9 mouse cellular contexts compared by ENCODE assay signal in the genomic region with DNA sequence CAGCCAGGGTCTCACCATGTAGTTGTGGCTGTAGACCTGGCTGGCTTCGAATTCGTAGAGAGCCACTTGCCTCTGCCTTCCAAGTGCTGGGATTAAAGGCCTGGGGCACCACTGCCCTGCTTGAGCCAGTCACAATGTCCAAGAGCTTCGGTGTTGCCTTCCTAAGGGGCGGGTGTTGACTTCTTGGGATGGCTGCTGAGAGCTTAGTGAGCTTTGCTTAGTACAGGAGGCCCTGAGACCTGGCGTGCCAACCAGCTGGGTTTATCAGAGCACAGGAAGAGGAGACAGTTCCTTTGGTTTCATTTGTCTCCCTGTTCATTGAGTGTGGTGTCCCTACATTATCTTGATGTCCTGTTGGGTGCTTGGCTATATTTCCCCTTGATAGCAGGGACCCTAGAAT. TPM values are rescaled to one million over a fixed set of nuclear protein-coding genes. Genes with fewer than 3 reads are reported as not detected.
DNase-seq lines count a peak whose midpoint lies in the region; ATAC-seq lines count a peak whose summit lies in the region.
"Had no signal": no experiment of that assay in that cellular context is flagged by ENCODE, and none has a peak within 500 bp of the region (broad histone marks: within the 10 kb centered on the region; RNA-seq: fewer than 3 reads in every experiment).

No protein-coding gene starts in this region.

- no peak for ATAC-seq in heart, embryonic 14.5 days (ENCODE audit: insufficient number of reproducible peaks, insufficient read depth, low FRiP score, low read depth)
- ATAC-seq in intestine, embryonic 14.5 days (replicated peaks; ENCODE audit: low FRiP score, low TSS enrichment, low read depth), result no peak
- no peak for ATAC-seq in midbrain, embryonic 12.5 days (ENCODE audit: low FRiP score, low read depth)

- H3K9ac ChIP-seq in heart, embryonic 14.5 days (ENCODE audit: low read length), result peak overlapping the region; percentile 98
- H3K9ac ChIP-seq in intestine, embryonic 14.5 days (ENCODE audit: low read length), result peak overlapping the region; percentile 86
- H3K9ac ChIP-seq in midbrain, embryonic 12.5 days (replicated peaks), result peak overlapping the region; percentile 92

- H3K4me1 ChIP-seq in heart, embryonic 14.5 days (ENCODE audit: control insufficient read depth in 2 of 2, insufficient read depth in 2 of 2, low read length in 2 of 2), result peaks cover 50 to 65% of the 10 kb centered on the region in 2 experiments
- H3K4me1 ChIP-seq in brown adipose tissue, adult 24 weeks (ENCODE audit: control insufficient read depth, insufficient read depth, insufficient read length, low read length), result peaks cover 13% of the 10 kb centered on the region
- peaks cover 61% of the 10 kb centered on the region for H3K4me1 ChIP-seq in intestine, embryonic 14.5 days (replicated peaks; ENCODE audit: control insufficient read depth, insufficient read depth, low read length)
- H3K4me1 ChIP-seq in midbrain, embryonic 12.5 days, result peaks cover 61% of the 10 kb centered on the region

- H3K4me3 ChIP-seq in heart, embryonic 14.5 days (ENCODE audit: control insufficient read depth in 1 of 2, insufficient read depth in 1 of 2, low read depth in 1 of 2, low read length in 2 of 2), result peak overlapping the region; percentile 81 to 85
- peak overlapping the region; percentile 71 for H3K4me3 ChIP-seq in brown adipose tissue, adult 24 weeks (ENCODE audit: insufficient read depth, low read depth, low read length)
- H3K4me3 ChIP-seq in intestine, embryonic 14.5 days (ENCODE audit: low read depth, low read length), result peak overlapping the region; percentile 76
- H3K4me3 ChIP-seq in midbrain, embryonic 12.5 days, result peak overlapping the region; percentile 77

- peak overlapping the region; percentile 88 for H3K4me2 ChIP-seq in heart, embryonic 14.5 days (ENCODE audit: low read length)
- peak overlapping the region; percentile 69 for H3K4me2 ChIP-seq in intestine, embryonic 14.5 days (ENCODE audit: low read length)
- peak overlapping the region; percentile 90 for H3K4me2 ChIP-seq in midbrain, embryonic 12.5 days (replicated peaks)

- H3K9me3 ChIP-seq in heart, embryonic 14.5 days (ENCODE audit: control insufficient read depth, low read length), result no peaks in the 10 kb centered on the region
- no peaks in the 10 kb centered on the region for H3K9me3 ChIP-seq in intestine, embryonic 14.5 days (ENCODE audit: control insufficient read depth, low read length)
- no peaks in the 10 kb centered on the region for H3K9me3 ChIP-seq in midbrain, embryonic 12.5 days

- DNase-seq in heart, adult 9 months (ENCODE audit: low spot score in 2 of 2), result no peak
- DNase-seq in intestine, embryonic 14.5 days (ENCODE audit: low spot score), result no peak
- no peak for DNase-seq in ovary, adult 18-20 months (ENCODE audit: low spot score)
- DNase-seq in left cerebral cortex, postnatal 10 days (ENCODE audit: extremely low spot score in 1 of 2, low spot score in 2 of 2), result no peak
- no peak for DNase-seq in cerebellum, postnatal 36 days
- DNase-seq: cerebellum, adult 11-12 months had no signal

- intact Hi-C loops in left cerebral cortex, postnatal 10 days (cut with DNase I), result loop anchor here (5.0 kb wide), 1 partner anchor 35 kb away; no protein-coding TSS in a partner anchor

- H3K27ac ChIP-seq in heart, embryonic 14.5 days (replicated peaks in 1 of 2; ENCODE audit: control insufficient read depth in 1 of 2, insufficient read depth in 1 of 2, low read depth in 2 of 2, low read length in 2 of 2), result peak overlapping the region; percentile 40 to 96
- H3K27ac ChIP-seq in brown adipose tissue, adult 24 weeks (replicated peaks; ENCODE audit: low read depth, low read length), result peak overlapping the region; percentile 48
- no peak overlapping the region for H3K27ac ChIP-seq in intestine, embryonic 14.5 days (ENCODE audit: low read depth)
- no peak overlapping the region for H3K27ac ChIP-seq in midbrain, embryonic 12.5 days (replicated peaks)

- peaks cover 12% of the 10 kb centered on the region; the same call in 1 of the 2 replicates for H3K36me3 ChIP-seq in heart, embryonic 14.5 days (ENCODE audit: control insufficient read depth, insufficient read depth, low read length)
- H3K36me3 ChIP-seq in intestine, embryonic 14.5 days (ENCODE audit: control insufficient read depth, insufficient read depth, low read length), result no peaks in the 10 kb centered on the region; the same call in 1 of the 2 replicates
- H3K36me3 ChIP-seq in midbrain, embryonic 12.5 days, result no peaks in the 10 kb centered on the region

- no peaks in the 10 kb centered on the region for H3K27me3 ChIP-seq in heart, embryonic 14.5 days (ENCODE audit: control insufficient read depth, insufficient read depth, low read length)
- no peaks in the 10 kb centered on the region for H3K27me3 ChIP-seq in intestine, embryonic 14.5 days (replicated peaks; ENCODE audit: control insufficient read depth, insufficient read depth, low read length)
- no peaks in the 10 kb centered on the region for H3K27me3 ChIP-seq in midbrain, embryonic 12.5 days

- 13% methylated on average over 5 of the region's 5 CpGs for WGBS in heart, embryonic 14.5 days
- 27% methylated on average over 5 of the region's 5 CpGs for WGBS in intestine, embryonic 14.5 days
- 27% methylated on average over 5 of the region's 5 CpGs for WGBS in midbrain, embryonic 12.5 days

RNA-seq across cellular contexts. Expression of a gene that starts 1.4 kb away (rescaled TPM):
- 18.1 and 25.1 TPM in 2 replicates for polyA plus RNA-seq in heart, embryonic 14.5 days (2014; fragmentation: Nextera tagmentation; extraction: Ambion mirVana)
- 4.9 and 5.9 TPM in 2 replicates for polyA plus RNA-seq in brown adipose tissue, adult 24 weeks (2012; ENCODE audit: insufficient read depth, insufficient read length, missing spikeins)
- polyA plus RNA-seq in intestine, embryonic 14.5 days (2014; fragmentation: Nextera tagmentation; extraction: Ambion mirVana), result 22.3 and 25.2 TPM in 2 replicates
- polyA plus RNA-seq in midbrain, embryonic 12.5 days (2016; fragmentation: Nextera tagmentation; extraction: Ambion mirVana), result 27.0 and 29.1 TPM in 2 replicates
- total RNA-seq in left cerebral cortex, postnatal 10 days (2021), result 10 to 100 TPM; 26.0 to 26.6 TPM

RNA-seq across cellular contexts. Expression of a gene that starts 30.3 kb away (rescaled TPM):
- 28.7 and 29.7 TPM in 2 replicates for polyA plus RNA-seq in heart, embryonic 14.5 days (2014; fragmentation: Nextera tagmentation; extraction: Ambion mirVana)
- polyA plus RNA-seq in brown adipose tissue, adult 24 weeks (2012; ENCODE audit: insufficient read depth, insufficient read length, missing spikeins), result 2.8 and 4.0 TPM in 2 replicates
- polyA plus RNA-seq in intestine, embryonic 14.5 days (2014; fragmentation: Nextera tagmentation; extraction: Ambion mirVana), result 26.7 and 27.0 TPM in 2 replicates
- 80.3 and 83.2 TPM in 2 replicates for polyA plus RNA-seq in midbrain, embryonic 12.5 days (2016; fragmentation: Nextera tagmentation; extraction: Ambion mirVana)
- 100 to 1,000 TPM; 862 to 881 TPM for total RNA-seq in left cerebral cortex, postnatal 10 days (2021)

Comparison
In these comparisons a context has a peak if more than half of its experiments do, and no peak if none do; other contexts are left out.
1. H3K27ac ChIP-seq: peak in heart, embryonic 14.5 days (2 of 2) and brown adipose tissue, adult 24 weeks (single experiment); none in intestine, embryonic 14.5 days (single experiment) and midbrain, embryonic 12.5 days (single experiment).
2. Peak in every context shown above with its lines, with median percentiles within 50 percentile points of each other: H3K4me2 ChIP-seq, H3K4me3 ChIP-seq and H3K9ac ChIP-seq.